In the genomic region with DNA sequence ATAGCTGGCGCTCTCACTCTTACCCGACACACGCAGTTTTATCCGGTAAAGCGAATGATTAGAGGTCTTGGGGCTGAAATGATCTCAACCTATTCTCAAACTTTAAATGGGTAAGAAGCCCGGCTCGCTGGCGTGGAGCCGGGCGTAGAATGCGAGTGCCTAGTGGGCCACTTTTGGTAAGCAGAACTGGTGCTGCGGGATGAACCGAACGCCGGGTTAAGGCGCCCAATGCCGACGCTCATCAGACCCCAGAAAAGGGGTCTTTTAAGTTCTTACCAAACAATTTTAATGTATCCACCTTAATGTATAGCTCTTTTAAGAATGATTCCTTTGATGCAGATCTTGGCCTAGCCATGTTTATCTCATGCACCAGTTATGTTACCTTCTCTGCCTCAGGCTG, we compare ENCODE assay signal across 8 mouse cellular contexts.
A peak's percentile ranks its signal among the peaks of the same experiment; 100 is the strongest.
DNase-seq lines count a peak whose midpoint lies in the region; ATAC-seq and TF ChIP-seq lines count a peak whose summit lies in the region.

No protein-coding gene starts in this region.

- H3K9ac ChIP-seq in midbrain, embryonic 14.5 days (replicated peaks; ENCODE audit: low read length) = no peak overlapping the region
- H3K9ac ChIP-seq in midbrain, embryonic 11.5 days (ENCODE audit: low read length) = no peak overlapping the region
- no peak overlapping the region for H3K9ac ChIP-seq in intestine, embryonic 14.5 days (ENCODE audit: low read length)

- H3K9me3 ChIP-seq in midbrain, embryonic 14.5 days (ENCODE audit: control insufficient read depth, low read length) = peaks cover 17% of the 10 kb centered on the region
- H3K9me3 ChIP-seq in midbrain, embryonic 11.5 days (ENCODE audit: control insufficient read depth, low read length) = peaks cover 13% of the 10 kb centered on the region
- H3K9me3 ChIP-seq in intestine, embryonic 14.5 days (ENCODE audit: control insufficient read depth, low read length) = peaks cover 20% of the 10 kb centered on the region; the same call in 1 of the 2 replicates

- WGBS in midbrain, embryonic 14.5 days = 96% methylated on average over 18 of the region's 18 CpGs
- WGBS in midbrain, embryonic 11.5 days = 96% methylated on average over 18 of the region's 18 CpGs
- 94% methylated on average over 18 of the region's 18 CpGs for WGBS in intestine, embryonic 14.5 days
- WGBS in lung, adult 2 months = 94% methylated on average over 18 of the region's 18 CpGs

- no peaks in the 10 kb centered on the region for H3K36me3 ChIP-seq in midbrain, embryonic 14.5 days (ENCODE audit: control insufficient read depth, insufficient read depth, low read length)
- H3K36me3 ChIP-seq in midbrain, embryonic 11.5 days (ENCODE audit: control insufficient read depth, insufficient read depth, low read length) = no peaks in the 10 kb centered on the region
- no peaks in the 10 kb centered on the region for H3K36me3 ChIP-seq in intestine, embryonic 14.5 days (ENCODE audit: control insufficient read depth, insufficient read depth, low read length)

- peak; percentile 47 for DNase-seq in cerebellum, adult 11-12 months
- DNase-seq in cerebellum, postnatal 14 days = no peak
- no peak for DNase-seq in midbrain, embryonic 14.5 days
- DNase-seq in midbrain, embryonic 11.5 days (ENCODE audit: low spot score, missing footprints) = no peak
- peak; percentile 7 for DNase-seq in intestine, embryonic 14.5 days (ENCODE audit: low spot score)
- peak; percentile 86 for DNase-seq in lung, adult 2 months
- peak; percentile 34 to 45 for DNase-seq in spleen, postnatal 36 days (ENCODE audit: low spot score in 2 of 2)
- DNase-seq in yolk sac, embryonic 10.5 days (ENCODE audit: low spot score) = no peak

- TF ChIP-seq POLR2A in lung, adult 2 months (IDR thresholded peaks at IDR 0.05; ENCODE audit: borderline replicate concordance, extremely low read depth, low read depth, low read length) = no peak

- no peak for TF ChIP-seq CTCF in lung, adult 2 months (IDR thresholded peaks at IDR 0.05; ENCODE audit: insufficient read depth, low read length)

- H3K4me3 ChIP-seq in midbrain, embryonic 14.5 days (replicated peaks; ENCODE audit: low read depth, low read length) = no peak overlapping the region
- H3K4me3 ChIP-seq in midbrain, embryonic 11.5 days (ENCODE audit: low read depth, low read length) = no peak overlapping the region
- H3K4me3 ChIP-seq in intestine, embryonic 14.5 days (ENCODE audit: low read depth, low read length) = no peak overlapping the region
- no peak overlapping the region for H3K4me3 ChIP-seq in lung, adult 2 months (replicated peaks; ENCODE audit: extremely low read depth, low read depth, low read length)

- H3K27ac ChIP-seq in midbrain, embryonic 14.5 days (replicated peaks; ENCODE audit: low read depth, low read length) = no peak overlapping the region
- H3K27ac ChIP-seq in midbrain, embryonic 11.5 days (ENCODE audit: low read depth, low read length) = no peak overlapping the region
- H3K27ac ChIP-seq in intestine, embryonic 14.5 days (ENCODE audit: low read depth) = no peak overlapping the region

- no peaks in the 10 kb centered on the region for H3K27me3 ChIP-seq in midbrain, embryonic 14.5 days (ENCODE audit: control insufficient read depth, insufficient read depth, low read length)
- no peaks in the 10 kb centered on the region for H3K27me3 ChIP-seq in midbrain, embryonic 11.5 days (ENCODE audit: control insufficient read depth, insufficient read depth, low read length)
- no peaks in the 10 kb centered on the region for H3K27me3 ChIP-seq in intestine, embryonic 14.5 days (replicated peaks; ENCODE audit: control insufficient read depth, insufficient read depth, low read length)

- no peak overlapping the region for H3K4me2 ChIP-seq in midbrain, embryonic 14.5 days (ENCODE audit: low read length)
- no peak overlapping the region for H3K4me2 ChIP-seq in midbrain, embryonic 11.5 days
- H3K4me2 ChIP-seq in intestine, embryonic 14.5 days (ENCODE audit: low read length) = no peak overlapping the region

- ATAC-seq in midbrain, embryonic 14.5 days (ENCODE audit: low FRiP score, low TSS enrichment) = peak; percentile 64; the same call in 1 of the 2 replicates
- ATAC-seq in midbrain, embryonic 11.5 days (ENCODE audit: low FRiP score) = no peak
- ATAC-seq in intestine, embryonic 14.5 days (replicated peaks; ENCODE audit: low FRiP score, low TSS enrichment, low read depth) = peak; percentile 95

- peaks cover 11% of the 10 kb centered on the region for H3K4me1 ChIP-seq in midbrain, embryonic 14.5 days (ENCODE audit: control insufficient read depth, insufficient read depth, low read length)
- H3K4me1 ChIP-seq in midbrain, embryonic 11.5 days (ENCODE audit: control insufficient read depth, insufficient read depth, low read length) = peaks cover 12% of the 10 kb centered on the region
- H3K4me1 ChIP-seq in intestine, embryonic 14.5 days (replicated peaks; ENCODE audit: control insufficient read depth, insufficient read depth, low read length) = no peaks in the 10 kb centered on the region; the same call in 1 of the 2 replicates
- H3K4me1 ChIP-seq in lung, adult 2 months (ENCODE audit: control insufficient read depth, insufficient read depth, low read length) = no peaks in the 10 kb centered on the region

Comparison
In these comparisons a context has a peak if more than half of its experiments do, and no peak if none do; other contexts are left out.
1. DNase-seq: peak in cerebellum, adult 11-12 months (single experiment), intestine, embryonic 14.5 days (single experiment), lung, adult 2 months (single experiment) and spleen, postnatal 36 days (2 of 2); none in cerebellum, postnatal 14 days (0 of 2), midbrain, embryonic 14.5 days (single experiment), midbrain, embryonic 11.5 days (single experiment) and yolk sac, embryonic 10.5 days (single experiment).